Comparison of ENCODE assay signal across 23 mouse cellular contexts in the genomic region with DNA sequence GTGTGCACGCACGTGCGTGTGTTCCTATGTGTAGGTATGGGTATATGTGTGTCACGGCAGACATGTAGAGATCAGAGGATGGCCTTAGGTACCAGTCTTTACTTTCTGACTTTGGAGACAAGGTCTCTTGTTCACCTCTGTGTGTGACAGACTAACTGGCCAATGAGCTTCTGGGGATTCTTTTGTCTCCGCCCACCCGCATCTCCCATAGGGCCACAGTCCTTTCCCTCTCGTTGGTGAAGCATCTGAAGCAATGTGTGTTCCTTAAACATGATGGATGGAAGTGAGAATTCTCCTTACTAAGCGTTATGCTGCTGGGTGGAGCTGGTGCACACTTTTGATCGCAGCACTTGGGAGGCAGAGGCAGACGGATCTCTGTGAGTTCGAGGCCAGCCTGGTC. TPM values are rescaled to one million over a fixed set of nuclear protein-coding genes. Genes with fewer than 3 reads are reported as not detected.
A peak's percentile ranks its signal among the peaks of the same experiment; 100 is the strongest.
DNase-seq lines count a peak whose midpoint lies in the region; ATAC-seq and TF ChIP-seq lines count a peak whose summit lies in the region.
"Had no signal": no experiment of that assay in that cellular context is flagged by ENCODE, and none has a peak within 500 bp of the region (broad histone marks: within the 10 kb centered on the region; RNA-seq: fewer than 3 reads in every experiment).

No protein-coding gene starts in this region.

- no peak for TF ChIP-seq EP300 in CH12.LX (IDR thresholded peaks at IDR 0.05; ENCODE audit: low read length)

- WGBS in liver, embryonic 16.5 days (ENCODE audit: insufficient replicate concordance) = 77% methylated on average over 11 of the region's 11 CpGs

- H3K27me3 ChIP-seq in liver, embryonic 16.5 days (ENCODE audit: control insufficient read depth, insufficient read depth, low read depth, low read length) = no peaks in the 10 kb centered on the region
- H3K27me3 ChIP-seq in CH12.LX (replicated peaks) = peaks cover 10% of the 10 kb centered on the region
- H3K27me3 ChIP-seq: forebrain, embryonic 13.5 days; intestine, embryonic 15.5 days; Patski had no signal

- in situ Hi-C loops in CH12.LX (cut with MboI; ENCODE audit: low pct_ligation_motif_present, low pct_unique_long_range_greater_than_20kb, low sequenced_read_pairs) = loop anchor here (25.0 kb wide), 1 partner anchor 262 kb away; no protein-coding TSS in a partner anchor

- 0 out of 2 replicates have a peak, but pooled peaks have one; percentile 10 for ATAC-seq in liver, embryonic 16.5 days (ENCODE audit: low read depth)
- ATAC-seq: forebrain, embryonic 13.5 days; forebrain, postnatal 0 days; intestine, embryonic 15.5 days; Patski had no signal

- no peaks in the 10 kb centered on the region for H3K79me2 ChIP-seq in CH12.LX (replicated peaks; ENCODE audit: control insufficient read depth, extremely low read depth, insufficient read depth, poor library complexity, severe bottlenecking)

- DNase-seq in liver (no peak), CH12.LX (ENCODE audit: extremely low read depth) (peak; percentile 50), R1 (ENCODE audit: low read depth, low spot score) (peak; percentile 87)
- peak; percentile 42 for DNase-seq in testis, postnatal 14 days (ENCODE audit: low spot score)
- no peak for DNase-seq in left cerebral cortex, adult 8-10 months (ENCODE audit: low spot score in 2 of 2)
- DNase-seq in kidney, postnatal 14 days = no peak
- DNase-seq in heart, postnatal 36 days = no peak
- DNase-seq: adrenal gland, postnatal 10 days; cerebellum, adult 11 months; cerebellum, adult 8-10 months; forebrain, postnatal 0 days; gastrocnemius, adult 2 months; gastrocnemius, postnatal 36 days; heart, adult 18-20 months; heart, postnatal 10 days had no signal

- dilution Hi-C loops in CH12.LX (cut with MboI; ENCODE audit: extremely low pct_ligation_motif_present, extremely low pct_unique_long_range_greater_than_20kb, low sequenced_read_pairs) = no loop called here

- no peak for TF ChIP-seq RAD21 in CH12.LX (IDR thresholded peaks at IDR 0.05; ENCODE audit: low read depth, low read length)

- TF ChIP-seq CTCF in CH12.LX (conservative IDR thresholded peaks at IDR 0.05 in 1 of 2, IDR thresholded peaks at IDR 0.05 in 1 of 2; ENCODE audit: low read depth in 2 of 2, low read length in 2 of 2) = no peak

- no peak overlapping the region for H3K9ac ChIP-seq in liver, embryonic 16.5 days (ENCODE audit: low read depth, low read length)
- no peak overlapping the region for H3K9ac ChIP-seq in CH12.LX (ENCODE audit: insufficient read depth, low read depth)
- H3K9ac ChIP-seq: forebrain, embryonic 13.5 days; forebrain, postnatal 0 days; hindbrain, embryonic 14.5 days; intestine, embryonic 15.5 days had no signal

- no peak overlapping the region for H3K4me2 ChIP-seq in liver, embryonic 16.5 days (ENCODE audit: low read depth, low read length)
- no peak overlapping the region for H3K4me2 ChIP-seq in CH12.LX (ENCODE audit: insufficient read depth, low read depth, poor library complexity, severe bottlenecking)
- H3K4me2 ChIP-seq: forebrain, embryonic 13.5 days; hindbrain, embryonic 14.5 days; intestine, embryonic 15.5 days had no signal

- no peak for TF ChIP-seq POLR2A in CH12.LX (IDR thresholded peaks at IDR 0.05; ENCODE audit: low read depth, low read length)

- H3K4me3 ChIP-seq in liver, embryonic 16.5 days (ENCODE audit: low read depth, low read length) = no peak overlapping the region
- no peak overlapping the region for H3K4me3 ChIP-seq in CH12.LX (replicated peaks in 1 of 3; ENCODE audit: low read depth in 2 of 3, low read length in 2 of 3, poor library complexity in 1 of 3)
- H3K4me3 ChIP-seq: embryonic facial prominence, embryonic 10.5 days; forebrain, embryonic 13.5 days; gastrocnemius, adult 2 months; heart, embryonic 10.5 days; hindbrain, embryonic 10.5 days; intestine, embryonic 15.5 days had no signal

- H3K36me3 ChIP-seq in liver, embryonic 16.5 days (ENCODE audit: control insufficient read depth, insufficient read depth) = no peaks in the 10 kb centered on the region
- no peaks in the 10 kb centered on the region for H3K36me3 ChIP-seq in CH12.LX (replicated peaks in 1 of 2; ENCODE audit: control insufficient read depth in 1 of 2, insufficient read depth in 1 of 2, low read length in 1 of 2)
- H3K36me3 ChIP-seq: embryonic facial prominence, embryonic 10.5 days; heart, embryonic 10.5 days; hindbrain, embryonic 10.5 days; intestine, embryonic 15.5 days had no signal

- intact Hi-C loops in heart, postnatal 36 days (cut with DNase I) = no loop called here

- H3K4me1 ChIP-seq in liver, embryonic 16.5 days (ENCODE audit: control insufficient read depth, low read depth, low read length) = no peaks in the 10 kb centered on the region; the same call in 1 of the 2 replicates
- no peaks in the 10 kb centered on the region; a peak in 1 of 4 replicates for H3K4me1 ChIP-seq in CH12.LX (ENCODE audit: control insufficient read depth in 1 of 2, insufficient read depth in 2 of 2)
- H3K4me1 ChIP-seq: hindbrain, embryonic 10.5 days had no signal

- no peak overlapping the region for H3K27ac ChIP-seq in liver, embryonic 16.5 days (ENCODE audit: low read length)
- no peak overlapping the region for H3K27ac ChIP-seq in CH12.LX (ENCODE audit: insufficient read depth, low read depth)
- H3K27ac ChIP-seq: embryonic facial prominence, embryonic 10.5 days; forebrain, embryonic 13.5 days; gastrocnemius, adult 2 months; heart, embryonic 10.5 days; hindbrain, embryonic 10.5 days; hindbrain, embryonic 14.5 days; intestine, embryonic 15.5 days had no signal

- H3K9me3 ChIP-seq in liver, embryonic 16.5 days (replicated peaks; ENCODE audit: control insufficient read depth, low read length) = no peaks in the 10 kb centered on the region
- no peaks in the 10 kb centered on the region for H3K9me3 ChIP-seq in CH12.LX (replicated peaks; ENCODE audit: low read length)
- H3K9me3 ChIP-seq: embryonic facial prominence, embryonic 10.5 days; forebrain, embryonic 13.5 days; heart, embryonic 10.5 days; hindbrain, embryonic 10.5 days; intestine, embryonic 15.5 days had no signal

TF ChIP-seq in CH12.LX, 34 proteins besides CTCF, POLR2A, EP300 and RAD21:
- no peak for TF ChIP-seq NRF1 (IDR thresholded peaks at IDR 0.05; ENCODE audit: low read depth, low read length)
- TF ChIP-seq ZNF384 (IDR thresholded peaks at IDR 0.05; ENCODE audit: low read depth, low read length) = peak; percentile 24; the same call in 1 of the 2 replicates
- TF ChIP-seq MXI1 (IDR thresholded peaks at IDR 0.05; ENCODE audit: low read depth, low read length) = no peak
- no peak for TF ChIP-seq MAX (IDR thresholded peaks at IDR 0.05; ENCODE audit: low read length)
- TF ChIP-seq CHD2 (IDR thresholded peaks at IDR 0.05; ENCODE audit: low read length) = 0 out of 2 replicates have a peak, but pooled peaks have one; percentile 18
- TF ChIP-seq SIN3A (IDR thresholded peaks at IDR 0.05; ENCODE audit: low read length) = no peak
- TF ChIP-seq KAT2A (IDR thresholded peaks at IDR 0.05; ENCODE audit: insufficient replicate concordance, low read length) = no peak

RNA-seq across cellular contexts. Expression of gene Slc38a2, which starts 24.5 kb away (rescaled TPM):
- 37.9 and 38.8 TPM in 2 replicates for polyA plus RNA-seq in liver, embryonic 16.5 days (2015; fragmentation: Nextera tagmentation; extraction: Ambion mirVana)
- total RNA-seq in CH12.LX (2012; rRNA removed) (35.5 and 41.4 TPM in 2 replicates), CH12.LX (2014; rRNA removed) (53.6 and 59.3 TPM in 2 replicates)
- 57.5 and 70.5 TPM in 2 replicates for polyA plus RNA-seq in CH12.LX (2012; ENCODE audit: insufficient read length, low read depth)
- total RNA-seq in left cerebral cortex, adult 8-10 months (2022) = 10 to 100 TPM; 81.1 to 86.9 (median 83.9) TPM
- 100 to 1,000 TPM; 173 to 251 TPM for total RNA-seq in heart, postnatal 36 days (2021)

RNA-seq across cellular contexts. Expression of gene Slc38a1, which starts 32.3 kb away (rescaled TPM):
- 12.3 and 13.4 TPM in 2 replicates for polyA plus RNA-seq in liver, embryonic 16.5 days (2015; fragmentation: Nextera tagmentation; extraction: Ambion mirVana)
- 39.1 and 39.4 TPM in 2 replicates for total RNA-seq in CH12.LX (2012; rRNA removed)
- 18.8 and 22.5 TPM in 2 replicates for total RNA-seq in CH12.LX (2014; rRNA removed)
- 70.3 and 79.0 TPM in 2 replicates for polyA plus RNA-seq in CH12.LX (2012; ENCODE audit: insufficient read length, low read depth)
- total RNA-seq in left cerebral cortex, adult 8-10 months (2022) = 100 to 1,000 TPM; 104 to 111 (median 110) TPM
- 10 to 100 TPM; 11.2 to 20.3 TPM for total RNA-seq in heart, postnatal 36 days (2021)

Comparison
In these comparisons a context has a peak if more than half of its experiments do, and no peak if none do; other contexts are left out.
1. DNase-seq: peak in CH12.LX (single experiment), R1 (single experiment) and testis, postnatal 14 days (single experiment); none in liver (single experiment), left cerebral cortex, adult 8-10 months (0 of 2), kidney, postnatal 14 days (single experiment) and heart, postnatal 36 days (0 of 2).